Mouse (Mus musculus) testis, adult 2 months (tissue): ENCODE results near the gene Pacs2. TPM values are rescaled to one million over a fixed set of nuclear protein-coding genes. Genes with fewer than 3 reads are reported as not detected.

Source experiments
- H3K27ac ChIP-seq: fragments of 200-500 bp; 2 replicates; pipeline ENCODE4 v1.5.1; 2012; ENCODE audit warnings: low read depth, low read length; ENCODE audit not compliant: control insufficient read depth, insufficient read depth
- H3K27me3 ChIP-seq: fragments of 200-500 bp; 2 replicates; pipeline ENCODE4 v1.6.1; 2012; ENCODE audit warnings: mild to moderate bottlenecking, low read length, moderate library complexity; ENCODE audit not compliant: control insufficient read depth, insufficient read depth
- H3K36me3 ChIP-seq: fragments of 200-500 bp; 2 replicates; pipeline ENCODE4 v1.6.1; 2012; ENCODE audit warnings: mild to moderate bottlenecking, low read length; ENCODE audit not compliant: control insufficient read depth, insufficient read depth
- H3K4me1 ChIP-seq: fragments of 200-500 bp; 2 replicates; pipeline ENCODE4 v1.6.1; 2012; ENCODE audit warnings: low read length; ENCODE audit not compliant: control insufficient read depth, insufficient read depth
- H3K4me3 ChIP-seq: fragments of 200-500 bp; 2 replicates; pipeline ENCODE4 v1.5.1; 2012; ENCODE audit warnings: low read depth, mild to moderate bottlenecking, low read length, moderate library complexity, mixed read lengths; ENCODE audit not compliant: control insufficient read depth
- CTCF ChIP-seq: fragments of 200-500 bp; IDR thresholded peaks from 2 replicates; pipeline ENCODE4 v1.5.1; 2012; ENCODE audit warnings: low read depth, mild to moderate bottlenecking, inconsistent platforms, low read length, moderate library complexity; ENCODE audit not compliant: control insufficient read depth, insufficient read depth, insufficient replicate concordance
- POLR2A ChIP-seq: fragments of 200-500 bp; IDR thresholded peaks from 2 replicates; pipeline ENCODE4 v1.6.1; 2012; ENCODE audit warnings: low read depth, mild to moderate bottlenecking, inconsistent platforms, low read length, moderate library complexity; ENCODE audit not compliant: control insufficient read depth
- polyA plus RNA-seq: library from polyadenylated mRNA; depleted of rRNA; stranded (reverse); fragments of >200 nt; gene quantifications from 2 replicates; pipeline ENCODE4 v1.2.3, GENCODE M21; 2012

The Pacs2 gene
- polyA plus RNA-seq, 1 experiment = 216 TPM

DNA sequence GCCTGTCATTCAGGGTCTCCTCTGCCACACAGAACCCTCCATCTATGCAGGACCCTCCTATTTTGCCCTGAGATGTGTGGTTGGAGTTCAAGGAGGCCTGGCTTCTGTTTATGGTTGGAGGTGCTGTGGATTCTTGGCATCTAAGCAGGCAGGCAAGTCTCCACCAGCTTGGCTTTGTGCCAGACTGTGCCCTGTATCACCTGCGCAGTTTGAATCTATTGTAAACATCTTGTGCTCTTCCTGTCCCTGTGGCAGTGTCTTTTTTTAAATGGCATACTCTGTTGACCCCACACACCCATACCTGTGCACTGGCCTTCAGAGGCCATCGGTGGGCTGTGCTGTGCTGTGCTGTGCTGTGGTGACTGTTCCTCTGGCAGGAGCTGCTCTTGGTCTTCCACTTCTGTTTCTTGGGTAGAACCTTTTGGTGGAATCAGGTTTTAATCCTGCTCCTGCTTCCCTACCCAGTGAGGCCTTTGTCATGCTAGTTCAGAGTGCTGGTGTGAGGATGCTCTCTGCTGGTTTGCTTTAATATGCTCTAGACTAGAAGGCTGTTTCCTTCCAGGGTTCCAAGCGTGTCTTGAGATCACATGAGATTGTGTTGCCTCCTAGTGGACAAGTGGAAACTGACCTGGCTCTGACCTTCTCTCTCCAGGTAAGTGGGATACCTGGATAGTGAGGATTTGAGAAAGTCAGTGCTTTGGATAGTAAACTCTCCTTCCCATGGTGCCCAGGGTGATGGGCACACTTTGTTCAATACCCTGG, 30.8 kb downstream of the Pacs2 start:
- H3K36me3 ChIP-seq = no peaks in the 10 kb centered on the region
- peaks cover 2% of the 10 kb centered on the region for H3K4me1 ChIP-seq
- no peak overlapping the region for H3K27ac ChIP-seq
- H3K4me3 ChIP-seq = no peak overlapping the region
- no peak for TF ChIP-seq POLR2A
- TF ChIP-seq CTCF = no peak
- H3K27me3 ChIP-seq = no peaks in the 10 kb centered on the region

DNA sequence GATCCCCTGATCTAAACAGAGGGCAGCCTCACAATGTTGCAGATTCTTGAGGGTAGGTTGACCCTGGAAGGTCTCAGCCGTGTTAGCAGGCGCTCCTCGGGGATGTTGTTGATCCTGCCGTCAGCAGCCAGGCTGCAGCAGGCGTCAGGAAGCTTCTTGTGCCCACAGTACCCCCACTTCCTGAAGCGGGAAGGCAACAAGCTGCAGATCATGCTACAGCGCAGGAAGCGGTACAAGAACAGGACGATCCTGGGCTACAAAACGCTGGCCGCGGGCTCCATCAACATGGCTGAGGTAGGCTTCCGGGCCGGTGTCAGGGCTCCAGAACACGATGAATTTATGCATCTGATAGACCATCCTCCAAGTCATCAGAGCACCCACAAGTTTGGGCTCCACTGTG, 32.6 kb downstream of the Pacs2 start:
- Histone ChIP-seq H3K36me3 (no peaks in the 10 kb centered on the region), H3K4me3 (no peak overlapping the region), H3K27ac (no peak overlapping the region), H3K4me1 (no peaks in the 10 kb centered on the region; the same call in none of the 2 replicates), H3K27me3 (no peaks in the 10 kb centered on the region)
- TF ChIP-seq POLR2A (no peak), CTCF (no peak)

DNA sequence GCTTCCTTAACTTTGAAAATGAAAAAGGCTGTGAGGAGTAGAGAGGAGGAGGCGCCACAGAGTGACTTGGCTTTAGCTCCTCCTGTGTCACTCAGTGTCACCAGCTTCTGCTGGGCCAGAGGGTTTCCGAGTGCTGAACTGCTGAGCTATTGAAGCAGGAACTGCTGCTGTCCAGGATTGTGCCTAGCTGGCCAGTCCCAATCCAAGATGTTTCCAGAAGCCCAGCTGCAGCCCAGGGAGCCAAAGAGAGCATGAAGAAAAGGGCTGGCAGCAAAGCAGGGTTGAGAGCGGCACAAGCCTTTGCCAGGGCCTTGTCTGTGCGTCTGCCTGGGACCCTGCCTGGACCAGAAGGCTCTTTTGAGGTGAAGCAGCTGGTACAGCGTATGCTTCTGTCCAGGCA, 33.8 kb downstream of the Pacs2 start:
- TF ChIP-seq POLR2A (no peak), CTCF (no peak)
- Histone ChIP-seq H3K4me1 (no peaks in the 10 kb centered on the region; the same call in none of the 2 replicates), H3K27me3 (no peaks in the 10 kb centered on the region), H3K36me3 (no peaks in the 10 kb centered on the region), H3K4me3 (peak overlapping the region; percentile 59), H3K27ac (no peak overlapping the region)

DNA sequence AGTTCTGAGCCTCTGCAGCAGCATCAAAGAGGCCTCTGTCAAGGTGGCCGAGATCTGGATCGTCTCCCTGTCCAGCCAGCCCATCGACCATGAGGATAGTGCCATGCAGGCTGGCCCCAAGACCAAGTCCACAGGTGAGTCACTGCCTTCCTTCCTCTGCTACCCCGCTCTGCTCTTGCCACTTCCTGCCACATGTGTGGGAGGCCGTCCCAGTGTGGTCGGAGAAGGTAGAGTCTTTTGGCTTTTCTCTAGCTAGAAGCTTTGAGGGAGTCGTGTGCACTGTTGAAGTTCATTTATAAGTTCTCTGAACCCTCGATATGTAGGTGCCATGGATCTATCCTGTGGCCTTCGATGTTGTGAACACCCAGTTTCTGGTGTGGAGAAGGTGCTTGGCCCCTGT, 35.5 kb downstream of the Pacs2 start:
- no peaks in the 10 kb centered on the region for H3K36me3 ChIP-seq
- H3K4me1 ChIP-seq = no peaks in the 10 kb centered on the region; the same call in 1 of the 2 replicates
- no peak for TF ChIP-seq POLR2A
- TF ChIP-seq CTCF = no peak

DNA sequence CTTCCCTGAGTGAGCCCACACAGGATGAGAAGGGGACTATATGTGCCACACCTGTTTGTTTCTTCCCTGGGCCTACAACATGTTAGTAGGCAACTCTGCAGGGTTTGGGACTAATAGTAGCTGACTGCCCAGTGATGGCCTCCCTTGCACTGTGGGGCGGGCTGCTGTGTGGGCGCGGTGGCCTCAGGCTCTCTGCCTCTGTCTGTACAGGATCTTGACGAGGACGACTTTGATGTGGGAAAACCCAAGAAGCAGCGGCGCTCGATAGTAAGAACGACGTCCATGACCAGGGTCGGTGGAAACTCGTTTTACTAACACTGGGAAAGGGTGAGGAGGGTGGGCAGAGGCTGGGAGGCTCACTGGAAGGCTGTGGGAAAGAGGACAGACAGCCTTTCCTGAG, 36.4 kb downstream of the Pacs2 start:
- Histone ChIP-seq H3K4me1 (no peaks in the 10 kb centered on the region; the same call in 1 of the 2 replicates), H3K27me3 (no peaks in the 10 kb centered on the region), H3K27ac (no peak overlapping the region), H3K36me3 (no peaks in the 10 kb centered on the region), H3K4me3 (peak overlapping the region; percentile 70)
- no peak for TF ChIP-seq CTCF
- TF ChIP-seq POLR2A = no peak

More for the DNA sequence above, 35.5 kb downstream of the Pacs2 start:
- Histone ChIP-seq H3K27me3 (no peaks in the 10 kb centered on the region), H3K27ac (no peak overlapping the region), H3K4me3 (peak overlapping the region; percentile 70)

DNA sequence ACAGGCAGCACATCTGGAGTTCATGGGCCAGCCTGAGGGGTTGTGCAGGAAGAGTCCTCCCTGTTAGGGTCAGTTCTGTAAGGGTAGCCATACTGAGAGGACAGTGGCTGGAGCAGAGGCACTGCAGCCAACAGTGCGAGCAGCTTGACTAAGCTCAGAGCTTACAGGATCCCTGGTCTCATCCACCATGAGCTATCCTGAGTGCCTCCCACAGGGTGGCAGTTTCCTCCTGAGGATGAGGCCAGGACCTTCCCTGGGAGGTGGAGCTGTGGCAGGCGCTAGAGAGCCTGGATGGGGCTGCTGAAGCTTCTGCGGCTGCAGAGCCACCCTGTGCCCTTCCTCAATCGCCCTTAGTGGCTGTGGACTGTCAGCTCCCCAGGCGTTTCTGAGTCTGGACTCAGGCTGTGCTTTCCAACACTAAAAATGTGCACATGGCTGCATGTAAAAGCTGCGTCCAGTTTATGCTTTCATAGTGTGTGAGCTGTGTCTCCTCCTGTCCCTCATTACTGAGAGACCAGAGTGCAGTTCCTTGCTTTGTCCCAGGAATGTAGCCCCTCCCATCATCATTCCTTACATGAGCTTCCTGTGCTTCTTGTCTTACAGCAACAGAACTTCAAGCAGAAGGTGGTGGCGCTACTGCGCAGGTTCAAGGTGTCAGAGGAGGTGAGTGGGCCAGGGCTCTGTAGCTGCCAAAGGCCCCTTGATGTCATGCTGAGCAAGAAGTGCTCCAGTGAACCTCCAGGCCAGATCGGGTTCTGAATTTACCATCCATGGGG, 37.5 kb downstream of the Pacs2 start:
- H3K4me1 ChIP-seq = no peaks in the 10 kb centered on the region; the same call in 1 of the 2 replicates
- H3K27me3 ChIP-seq = no peaks in the 10 kb centered on the region
- no peaks in the 10 kb centered on the region for H3K36me3 ChIP-seq
- peak overlapping the region; percentile 70 for H3K4me3 ChIP-seq
- H3K27ac ChIP-seq = no peak overlapping the region
- TF ChIP-seq CTCF = no peak
- TF ChIP-seq POLR2A = peak; percentile 51

DNA sequence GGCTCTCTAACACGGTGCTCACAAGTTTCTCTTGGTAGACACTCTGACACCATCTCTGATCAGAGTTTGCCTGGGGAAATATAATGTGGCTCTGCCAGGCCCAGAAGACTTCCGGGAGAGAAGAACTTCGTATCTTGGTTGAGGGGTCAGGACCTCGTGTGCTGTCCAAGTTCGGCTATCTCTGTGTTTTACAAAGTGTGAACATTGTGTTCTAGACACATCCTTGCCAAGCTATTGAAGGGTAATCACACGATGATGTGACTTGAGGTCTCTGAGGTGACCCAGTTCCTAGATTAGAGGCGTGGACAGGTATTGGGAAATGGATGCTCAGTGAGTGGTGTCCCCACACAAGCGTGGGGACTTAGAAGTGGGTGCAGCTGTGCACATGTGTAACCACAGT, 41.8 kb downstream of the Pacs2 start:
- Histone ChIP-seq H3K4me1 (no peaks in the 10 kb centered on the region; the same call in 1 of the 2 replicates), H3K4me3 (no peak overlapping the region), H3K27ac (no peak overlapping the region), H3K36me3 (no peaks in the 10 kb centered on the region), H3K27me3 (no peaks in the 10 kb centered on the region)
- TF ChIP-seq CTCF (no peak), POLR2A (no peak)
